Mouse (Mus musculus) midbrain, embryonic 10.5 days (tissue): ENCODE results near the gene Gm26620. TPM values are rescaled to one million over a fixed set of nuclear protein-coding genes. Genes with fewer than 3 reads are reported as not detected.

ENCODE experiments used
- DNase-seq: peaks from one replicate; pipeline ENCODE4 v3.0.0-alpha.2; 2017; ENCODE audit warnings: low spot score
- H3K27ac ChIP-seq: fragments of 300-500 bp; sonication (generic); replicated peaks from 2 replicates; pipeline ENCODE4 v1.5.1; 2016; ENCODE audit warnings: mild to moderate bottlenecking
- H3K27me3 ChIP-seq: fragments of 300-500 bp; sonication (generic); 2 replicates; pipeline ENCODE4 v1.6.1; 2016; ENCODE audit warnings: low read depth, mild to moderate bottlenecking; ENCODE audit not compliant: poor library complexity, severe bottlenecking
- H3K36me3 ChIP-seq: fragments of 300-500 bp; sonication (generic); 2 replicates; pipeline ENCODE4 v1.6.1; 2016; ENCODE audit warnings: mild to moderate bottlenecking, moderate library complexity
- H3K4me1 ChIP-seq: fragments of 300-500 bp; sonication (generic); 2 replicates; pipeline ENCODE4 v1.6.1; 2016
- H3K4me3 ChIP-seq: fragments of 300-500 bp; sonication (generic); 2 replicates; pipeline ENCODE4 v1.5.1; 2016; ENCODE audit warnings: mild to moderate bottlenecking, moderate library complexity
- H3K9me3 ChIP-seq: fragments of 300-500 bp; sonication (generic); replicated peaks from 2 replicates; pipeline ENCODE4 v1.6.1; 2016; ENCODE audit warnings: mild to moderate bottlenecking
- WGBS: fragments of 180-500 bp; shearing (Covaris S2); methylation state at CpG from one replicate; pipeline ENCODE4 v1.1.7; 2016; 5-methylcytosine and 5-hydroxymethylcytosine counted together
- polyA plus RNA-seq: library from polyadenylated mRNA; unstranded; fragments of >200 nt; fragmentation: Nextera tagmentation; extraction: Ambion mirVana; gene quantifications from 2 replicates; pipeline ENCODE4 v1.2.1, GENCODE M21; 2016

Gene Gm26620
- polyA plus RNA-seq, 1 experiment from 2014 or later, result 0.38 TPM

DNA sequence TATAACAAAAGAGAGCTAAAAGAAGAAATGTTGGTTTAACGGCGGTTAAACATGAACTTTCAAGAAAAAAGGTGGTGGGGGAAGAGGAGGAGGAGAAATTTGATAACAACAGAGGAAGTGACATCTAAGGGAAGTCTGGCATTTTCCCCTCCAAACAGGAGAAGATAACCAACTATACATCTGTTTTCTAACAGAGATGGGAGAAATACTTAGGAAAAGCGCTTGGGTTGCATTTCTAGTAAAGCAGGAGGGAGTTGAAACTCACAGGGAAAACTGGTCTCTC, 22.5 kb upstream of the Gm26620 start:
- Histone ChIP-seq H3K27ac (no peak overlapping the region), H3K4me1 (peaks cover 13% of the 10 kb centered on the region), H3K27me3 (no peaks in the 10 kb centered on the region), H3K4me3 (no peak overlapping the region), H3K9me3 (no peaks in the 10 kb centered on the region), H3K36me3 (no peaks in the 10 kb centered on the region)
- WGBS, result 80% methylated on average over 3 of the region's 3 CpGs
- DNase-seq, result no peak

DNA sequence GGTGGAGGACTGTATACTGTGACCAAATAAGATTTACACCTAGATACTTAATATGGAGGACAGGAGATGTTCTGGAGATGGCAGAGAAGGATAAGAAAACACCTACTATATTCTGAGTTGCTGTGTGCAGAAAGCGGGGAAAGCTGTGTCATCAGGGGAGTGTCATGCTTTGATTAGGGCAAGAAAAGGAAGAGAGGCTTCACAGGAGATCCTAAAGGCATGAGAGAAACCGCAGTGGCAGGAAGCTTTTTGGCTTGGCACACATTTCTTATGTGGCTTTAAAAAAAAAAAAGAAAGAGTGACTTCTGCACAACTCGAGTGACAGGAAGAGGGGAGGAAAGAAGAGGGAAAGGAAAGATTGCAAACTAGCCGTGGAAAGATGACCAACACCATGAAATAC, 21.8 kb upstream of the Gm26620 start:
- no peaks in the 10 kb centered on the region for H3K9me3 ChIP-seq
- no peaks in the 10 kb centered on the region for H3K36me3 ChIP-seq
- H3K27me3 ChIP-seq, result no peaks in the 10 kb centered on the region
- H3K4me3 ChIP-seq, result no peak overlapping the region
- DNase-seq, result no peak
- WGBS, result 72% methylated on average over 4 of the region's 4 CpGs
- peaks cover 13% of the 10 kb centered on the region for H3K4me1 ChIP-seq
- no peak overlapping the region for H3K27ac ChIP-seq

DNA sequence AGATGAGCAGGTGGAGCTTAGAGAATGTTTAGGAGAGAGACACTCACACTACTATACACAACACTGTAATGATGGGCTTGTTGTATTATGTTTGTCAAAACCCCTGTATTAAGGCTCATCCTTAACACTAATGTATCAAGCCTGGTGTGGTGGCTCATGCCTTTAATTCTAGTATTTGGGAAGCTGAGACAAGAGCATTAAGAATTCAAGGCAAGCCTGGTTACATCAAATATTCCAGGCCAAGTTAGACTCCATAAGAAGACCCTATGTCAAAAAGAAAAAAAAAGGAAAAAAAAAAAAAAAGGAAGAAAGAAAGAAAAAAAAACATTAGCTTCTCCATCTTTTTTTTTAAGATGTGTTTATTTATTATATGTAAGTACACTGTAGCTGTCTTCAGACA, 20.6 kb upstream of the Gm26620 start:
- no peaks in the 10 kb centered on the region for H3K27me3 ChIP-seq
- H3K4me3 ChIP-seq, result no peak overlapping the region
- H3K4me1 ChIP-seq, result peaks cover 17% of the 10 kb centered on the region
- H3K9me3 ChIP-seq, result no peaks in the 10 kb centered on the region
- DNase-seq, result no peak
- H3K27ac ChIP-seq, result no peak overlapping the region
- no peaks in the 10 kb centered on the region for H3K36me3 ChIP-seq

DNA sequence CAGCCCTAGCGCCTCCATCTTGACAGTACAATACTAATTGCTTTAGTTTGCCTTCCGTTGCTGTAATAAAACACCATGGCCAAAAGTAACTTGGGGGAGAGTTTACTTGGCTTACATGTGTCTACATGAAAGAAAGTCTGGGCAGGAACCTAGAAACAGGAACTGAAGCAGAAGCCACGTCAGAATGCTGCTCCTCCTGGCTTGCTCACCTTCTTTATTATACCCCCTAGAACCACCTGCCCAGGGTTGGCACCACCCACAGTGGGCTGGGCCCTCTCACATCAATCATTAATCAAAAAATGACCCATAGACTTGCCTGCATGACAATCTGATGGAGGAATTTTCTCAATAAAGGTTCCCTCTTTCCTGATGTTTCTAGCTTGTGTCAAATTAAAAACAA, 20.1 kb upstream of the Gm26620 start:
- no peak for DNase-seq
- no peaks in the 10 kb centered on the region for H3K36me3 ChIP-seq
- WGBS, result 87% methylated on average over 3 of the region's 3 CpGs
- peaks cover 17% of the 10 kb centered on the region for H3K4me1 ChIP-seq
- no peak overlapping the region for H3K27ac ChIP-seq
- H3K27me3 ChIP-seq, result no peaks in the 10 kb centered on the region
- H3K9me3 ChIP-seq, result no peaks in the 10 kb centered on the region
- H3K4me3 ChIP-seq, result no peak overlapping the region

DNA sequence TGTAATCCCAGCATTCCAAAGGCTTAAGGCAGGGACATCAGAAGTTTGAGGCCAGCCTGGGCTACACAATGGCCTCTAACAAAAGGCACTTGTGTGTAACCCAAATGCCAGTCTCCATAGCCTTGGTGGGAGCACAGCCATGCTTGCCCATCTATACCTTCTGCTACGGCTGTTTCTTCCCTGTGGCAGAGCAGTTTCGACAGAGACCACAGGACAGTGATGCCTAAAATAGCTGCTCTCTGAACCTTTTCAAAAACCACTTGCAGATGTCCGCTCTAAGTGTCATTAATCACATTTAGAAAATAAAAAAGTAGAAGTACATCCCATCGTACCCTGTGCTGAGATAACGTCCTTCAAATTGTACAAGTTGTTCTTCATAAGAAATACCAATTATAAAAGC, 19.5 kb upstream of the Gm26620 start:
- H3K4me1 ChIP-seq, result peaks cover 17% of the 10 kb centered on the region
- no peak for DNase-seq
- no peak overlapping the region for H3K27ac ChIP-seq
- no peaks in the 10 kb centered on the region for H3K9me3 ChIP-seq
- H3K27me3 ChIP-seq, result no peaks in the 10 kb centered on the region
- no peaks in the 10 kb centered on the region for H3K36me3 ChIP-seq
- 93% methylated on average over 5 of the region's 5 CpGs for WGBS
- H3K4me3 ChIP-seq, result no peak overlapping the region

DNA sequence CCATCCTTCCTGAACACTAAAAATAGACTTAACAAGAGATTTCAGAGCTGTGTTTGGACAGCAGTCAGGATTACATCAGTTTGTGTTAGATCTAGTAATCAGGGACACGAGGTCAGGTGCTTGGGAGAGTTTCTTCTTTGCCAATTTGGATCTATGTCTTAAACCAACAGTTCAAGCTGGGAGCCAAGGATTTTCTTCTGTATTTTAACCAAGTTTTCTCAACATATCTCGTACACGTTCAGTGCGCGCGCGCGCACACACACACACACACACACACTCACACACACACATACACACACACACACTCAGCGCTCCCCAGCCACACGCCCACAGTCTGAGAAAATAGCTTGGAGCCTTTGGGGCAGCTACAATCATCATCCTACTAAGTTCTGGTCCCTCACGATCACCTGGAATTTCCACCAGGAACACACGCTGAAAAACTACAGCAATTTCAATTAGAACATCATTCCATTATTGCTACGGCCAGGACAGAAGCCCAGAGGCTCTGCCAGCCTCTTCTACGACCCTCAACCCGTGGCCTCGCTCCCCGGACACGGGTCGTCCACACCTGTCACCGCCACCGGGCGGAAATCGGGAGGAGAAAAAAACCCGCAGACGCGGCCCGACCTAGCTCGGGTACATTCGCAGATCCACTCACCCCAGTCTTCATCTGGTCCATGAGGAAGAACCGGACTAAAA, 17.7 kb upstream of the Gm26620 start:
- H3K4me3 ChIP-seq, result peak overlapping the region; percentile 70
- DNase-seq, result peak; percentile 20
- no peaks in the 10 kb centered on the region for H3K9me3 ChIP-seq
- no peaks in the 10 kb centered on the region for H3K27me3 ChIP-seq
- peak overlapping the region; percentile 83 for H3K27ac ChIP-seq
- 5% methylated on average over 30 of the region's 30 CpGs for WGBS
- peaks cover 11% of the 10 kb centered on the region for H3K36me3 ChIP-seq
- H3K4me1 ChIP-seq, result peaks cover 17% of the 10 kb centered on the region

DNA sequence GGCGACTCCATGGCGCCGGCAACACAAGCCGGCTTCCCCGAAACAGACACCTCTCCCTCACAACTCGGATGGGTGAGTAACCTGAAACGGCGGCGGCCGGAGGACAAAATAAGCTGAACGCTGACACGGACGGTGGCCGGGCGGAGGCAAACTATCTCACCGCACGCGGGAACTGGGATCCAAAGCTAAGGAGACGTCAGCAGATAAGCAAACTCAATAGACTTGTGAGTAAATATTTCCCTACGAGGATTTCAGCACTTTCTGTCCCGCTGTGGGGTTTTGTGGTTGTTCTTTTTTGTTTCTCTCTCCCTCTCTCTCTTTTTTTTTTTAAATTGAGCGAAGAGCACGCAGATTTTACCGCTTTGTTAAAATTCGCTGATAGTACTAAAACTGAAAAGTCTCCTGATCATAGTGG, 17.2 kb upstream of the Gm26620 start, which contains the start of gene Atf6:
Gene Atf6 (minus strand): TSS at position 81 of the 415 bp plus-strand sequence.
- H3K27ac ChIP-seq, result peak within 1 kb of the TSS; percentile 83
- H3K27me3 ChIP-seq, result no peaks in the 10 kb centered on the region
- under 1% methylated on average over 25 of the region's 25 CpGs for WGBS
- DNase-seq, result peak; percentile 94
- H3K4me1 ChIP-seq, result peaks cover 17% of the 10 kb centered on the region
- H3K9me3 ChIP-seq, result no peaks in the 10 kb centered on the region
- H3K36me3 ChIP-seq, result peaks cover 16% of the 10 kb centered on the region
- H3K4me3 ChIP-seq, result peak within 1 kb of the TSS; percentile 70

DNA sequence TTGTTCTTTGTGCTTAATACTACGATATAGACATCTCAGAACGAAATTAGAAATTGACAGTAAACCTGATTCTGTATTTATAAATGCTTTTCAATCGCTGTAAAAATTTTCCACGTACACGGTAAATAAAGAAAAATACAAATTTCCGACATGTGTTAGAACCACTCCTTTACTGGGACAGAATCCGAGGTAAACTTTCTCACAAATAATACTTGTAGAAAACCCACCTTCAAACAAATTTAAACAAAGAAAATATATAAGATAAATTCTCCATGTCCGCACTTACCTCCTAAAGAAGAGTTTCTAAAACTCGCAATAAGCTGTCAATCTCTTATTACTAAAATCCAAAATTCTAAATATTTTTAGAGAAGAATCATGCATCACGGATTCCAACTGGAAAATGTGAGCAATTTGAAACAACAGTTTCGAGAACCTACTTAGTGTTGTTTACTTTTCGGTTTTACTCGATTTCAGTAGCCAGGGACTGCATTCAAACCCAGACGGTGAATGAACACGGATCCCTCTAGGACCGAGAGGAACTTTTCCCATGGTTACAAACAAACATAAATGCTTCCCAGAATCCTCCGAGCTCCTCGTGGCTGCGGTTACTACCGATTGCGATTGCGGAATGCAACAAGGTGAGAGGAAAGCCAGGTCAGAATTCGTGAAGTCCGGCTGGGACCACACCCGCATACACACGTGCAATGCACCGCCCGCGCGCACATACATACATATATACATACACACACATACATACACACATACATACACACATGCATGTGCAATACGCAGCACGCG, 16.6 kb upstream of the Gm26620 start:
- Histone ChIP-seq H3K9me3 (no peaks in the 10 kb centered on the region), H3K4me1 (peaks cover 17% of the 10 kb centered on the region), H3K27ac (peak overlapping the region; percentile 83), H3K4me3 (peak overlapping the region; percentile 70), H3K36me3 (peaks cover 19% of the 10 kb centered on the region), H3K27me3 (no peaks in the 10 kb centered on the region)
- DNase-seq, result peak; percentile 81
- WGBS, result under 1% methylated on average over 33 of the region's 33 CpGs

DNA sequence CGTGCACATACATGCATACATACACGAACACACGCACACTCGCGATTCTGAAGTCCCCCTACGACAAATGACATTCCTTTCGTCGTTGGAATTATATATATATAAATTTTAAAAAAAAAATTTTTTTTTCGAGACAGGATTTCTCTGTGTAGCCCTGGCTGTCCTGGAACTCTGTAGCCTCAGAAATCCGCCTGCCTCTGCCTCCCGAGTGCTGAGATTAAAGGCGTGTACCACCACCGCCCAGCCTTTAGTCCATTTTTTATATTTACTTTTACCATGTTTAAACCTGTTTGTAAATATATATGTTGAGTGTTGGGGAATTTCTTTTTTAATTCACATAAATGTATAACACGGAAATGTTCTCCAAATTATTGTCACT, 16.0 kb upstream of the Gm26620 start:
- Histone ChIP-seq H3K9me3 (no peaks in the 10 kb centered on the region), H3K4me3 (peak overlapping the region; percentile 70), H3K27me3 (no peaks in the 10 kb centered on the region), H3K36me3 (peaks cover 23% of the 10 kb centered on the region), H3K27ac (peak overlapping the region; percentile 83), H3K4me1 (peaks cover 17% of the 10 kb centered on the region)
- 25% methylated on average over 14 of the region's 14 CpGs for WGBS
- DNase-seq, result no peak

DNA sequence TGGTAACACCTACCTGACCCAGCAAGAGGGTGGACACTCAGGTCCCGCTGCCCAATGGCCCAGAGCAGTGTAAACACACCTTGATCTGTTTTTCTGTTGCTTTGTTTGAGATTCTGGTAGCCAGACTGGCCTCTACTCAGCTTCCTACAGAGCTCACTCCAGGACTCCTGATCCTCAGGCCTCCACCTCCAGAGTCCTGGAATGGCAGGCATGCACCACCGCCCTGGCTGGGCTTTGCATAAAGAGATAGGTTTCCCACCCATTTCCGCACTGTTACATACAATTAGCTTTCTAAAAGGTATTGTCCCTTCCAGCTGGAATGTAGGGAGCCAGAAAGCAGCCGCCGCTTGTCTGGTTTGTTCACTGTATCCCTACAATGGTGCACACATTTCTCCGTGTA, 13.5 kb upstream of the Gm26620 start:
- peaks cover 44% of the 10 kb centered on the region for H3K36me3 ChIP-seq
- DNase-seq, result no peak
- no peaks in the 10 kb centered on the region for H3K27me3 ChIP-seq
- H3K4me1 ChIP-seq, result peaks cover 13% of the 10 kb centered on the region
- H3K4me3 ChIP-seq, result no peak overlapping the region
- H3K9me3 ChIP-seq, result no peaks in the 10 kb centered on the region
- 88% methylated on average over 6 of the region's 6 CpGs for WGBS
- no peak overlapping the region for H3K27ac ChIP-seq

DNA sequence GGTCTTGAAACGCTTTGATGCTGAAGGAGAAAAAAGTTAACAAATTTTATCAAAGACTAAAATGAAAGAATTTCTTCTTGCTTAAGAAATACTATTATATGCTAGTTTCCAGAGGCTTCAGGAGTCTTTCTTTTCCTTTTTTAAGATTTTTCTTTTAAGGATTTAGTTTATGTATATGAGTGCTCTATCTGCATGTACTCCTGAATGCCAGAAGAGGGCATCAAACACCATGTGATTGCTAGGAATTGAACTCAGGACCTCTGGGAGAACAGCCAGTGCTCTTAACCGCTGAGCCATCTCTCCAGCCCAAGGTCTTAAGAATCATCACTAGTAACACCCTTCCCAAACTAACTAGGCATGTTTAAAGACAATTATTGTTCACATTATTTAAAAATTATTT, 12.9 kb upstream of the Gm26620 start:
- no peaks in the 10 kb centered on the region for H3K9me3 ChIP-seq
- WGBS, result 96% methylated on average over 2 of the region's 2 CpGs
- no peaks in the 10 kb centered on the region for H3K27me3 ChIP-seq
- H3K36me3 ChIP-seq, result peaks cover 49% of the 10 kb centered on the region
- H3K27ac ChIP-seq, result no peak overlapping the region
- H3K4me1 ChIP-seq, result peaks cover 7% of the 10 kb centered on the region
- DNase-seq, result no peak
- no peak overlapping the region for H3K4me3 ChIP-seq

DNA sequence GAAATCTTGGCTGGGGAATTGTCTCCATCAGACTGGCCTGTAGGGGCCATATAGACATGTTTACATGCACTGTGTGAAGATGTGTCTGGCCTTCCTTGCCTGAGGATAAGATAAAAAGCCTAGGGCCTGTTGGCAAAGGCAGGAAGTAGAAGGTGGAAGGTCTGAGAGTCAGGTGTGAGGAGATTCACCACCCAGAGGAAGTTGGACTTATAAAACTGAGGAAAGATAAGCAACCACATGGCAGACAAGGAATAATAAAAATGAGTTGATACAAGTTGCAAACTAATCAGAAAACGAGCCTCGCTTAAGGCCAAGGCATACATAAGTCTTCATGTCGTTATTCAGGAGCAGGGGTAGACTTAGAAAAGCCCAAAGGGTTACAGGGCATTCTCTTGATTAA, 9.2 kb upstream of the Gm26620 start:
- Histone ChIP-seq H3K4me3 (no peak overlapping the region), H3K36me3 (peaks cover 80% of the 10 kb centered on the region), H3K9me3 (no peaks in the 10 kb centered on the region), H3K4me1 (no peaks in the 10 kb centered on the region), H3K27ac (no peak overlapping the region), H3K27me3 (no peaks in the 10 kb centered on the region)
- DNase-seq, result no peak
- WGBS, result 92% methylated on average over 3 of the region's 3 CpGs

DNA sequence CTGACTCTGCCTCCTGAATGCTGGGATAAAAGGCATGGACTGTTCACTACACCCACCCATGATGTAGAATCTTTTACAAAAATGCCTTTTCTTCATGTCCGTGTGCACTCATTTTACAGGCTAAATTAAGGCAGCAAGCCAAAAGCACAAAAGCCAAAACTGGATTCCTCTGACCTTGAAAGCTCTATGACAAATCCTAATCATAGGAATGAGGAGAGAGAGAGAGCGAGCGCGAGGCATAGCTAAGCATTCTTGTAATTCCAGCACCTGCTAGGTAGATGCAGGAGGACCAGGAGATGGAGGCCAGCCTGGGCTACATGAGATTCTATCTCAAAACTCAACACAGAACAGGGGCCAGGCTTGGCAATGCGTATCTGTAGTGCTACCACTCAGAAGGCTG, 8.0 kb upstream of the Gm26620 start:
- peaks cover 83% of the 10 kb centered on the region for H3K36me3 ChIP-seq
- H3K4me1 ChIP-seq, result no peaks in the 10 kb centered on the region
- H3K27me3 ChIP-seq, result no peaks in the 10 kb centered on the region
- H3K27ac ChIP-seq, result no peak overlapping the region
- WGBS, result 95% methylated on average over 5 of the region's 5 CpGs
- no peak overlapping the region for H3K4me3 ChIP-seq
- no peaks in the 10 kb centered on the region for H3K9me3 ChIP-seq
- DNase-seq, result no peak
